Mouse (Mus musculus): ENCODE data around the gene Ubl7. TPM values are rescaled to one million over a fixed set of nuclear protein-coding genes. Genes with fewer than 3 reads are reported as not detected.
A peak's percentile ranks its signal among the peaks of the same experiment; 100 is the strongest.

Ubl7 gene
- polyA plus RNA-seq, 1 experiment = 714 TPM

GRCm38 (mm10) chr9:57940861-57941638 lies 30.3 kb downstream of the Ubl7 start:
- H3K27me3 ChIP-seq (ENCODE audit: control insufficient read depth, insufficient read depth, low read length) = no peaks in the 10 kb centered on the region
- H3K4me1 ChIP-seq (ENCODE audit: control insufficient read depth, insufficient read depth, low read length) = peaks cover 8% of the 10 kb centered on the region
- peak overlapping the region; percentile 61 for H3K4me3 ChIP-seq (ENCODE audit: control insufficient read depth, low read depth, low read length)
- H3K27ac ChIP-seq (ENCODE audit: control insufficient read depth, insufficient read depth, low read depth, low read length) = no peak overlapping the region
- no peaks in the 10 kb centered on the region for H3K36me3 ChIP-seq (ENCODE audit: control insufficient read depth, insufficient read depth, low read length)
- no peak for TF ChIP-seq POLR2A (IDR thresholded peaks at IDR 0.05; ENCODE audit: control insufficient read depth, low read depth, low read length)
- no peak for TF ChIP-seq CTCF (IDR thresholded peaks at IDR 0.05; ENCODE audit: control insufficient read depth, insufficient read depth, insufficient replicate concordance, low read depth, low read length)

DNA sequence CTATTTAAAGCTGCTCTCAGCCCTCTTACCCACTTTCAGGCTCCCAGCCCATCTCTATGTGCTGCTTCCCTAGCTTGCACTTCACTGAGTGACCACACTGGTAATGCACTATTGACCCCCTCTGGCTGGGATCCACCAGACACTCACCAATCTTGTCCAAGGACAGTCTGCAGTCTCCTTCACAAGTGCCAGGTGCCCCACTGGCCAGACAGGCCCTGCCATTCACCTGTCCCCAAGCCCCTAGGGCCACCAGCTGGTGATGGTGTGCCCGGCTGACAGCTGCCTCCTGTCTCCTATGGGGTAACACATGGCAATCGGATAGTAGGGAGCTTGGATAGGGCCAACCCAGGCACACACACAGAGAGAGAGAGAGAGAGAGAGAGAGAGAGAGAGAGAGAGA lies 31.3 kb downstream of the Ubl7 start:
- Histone ChIP-seq H3K27me3 (ENCODE audit: control insufficient read depth, insufficient read depth, low read length) (no peaks in the 10 kb centered on the region), H3K36me3 (ENCODE audit: control insufficient read depth, insufficient read depth, low read length) (no peaks in the 10 kb centered on the region), H3K27ac (ENCODE audit: control insufficient read depth, insufficient read depth, low read depth, low read length) (no peak overlapping the region), H3K4me1 (ENCODE audit: control insufficient read depth, insufficient read depth, low read length) (peaks cover 8% of the 10 kb centered on the region), H3K4me3 (ENCODE audit: control insufficient read depth, low read depth, low read length) (no peak overlapping the region; the same call in 1 of the 2 replicates)
- TF ChIP-seq CTCF (IDR thresholded peaks at IDR 0.05; ENCODE audit: control insufficient read depth, insufficient read depth, insufficient replicate concordance, low read depth, low read length) = no peak
- TF ChIP-seq POLR2A (IDR thresholded peaks at IDR 0.05; ENCODE audit: control insufficient read depth, low read depth, low read length) = no peak

DNA sequence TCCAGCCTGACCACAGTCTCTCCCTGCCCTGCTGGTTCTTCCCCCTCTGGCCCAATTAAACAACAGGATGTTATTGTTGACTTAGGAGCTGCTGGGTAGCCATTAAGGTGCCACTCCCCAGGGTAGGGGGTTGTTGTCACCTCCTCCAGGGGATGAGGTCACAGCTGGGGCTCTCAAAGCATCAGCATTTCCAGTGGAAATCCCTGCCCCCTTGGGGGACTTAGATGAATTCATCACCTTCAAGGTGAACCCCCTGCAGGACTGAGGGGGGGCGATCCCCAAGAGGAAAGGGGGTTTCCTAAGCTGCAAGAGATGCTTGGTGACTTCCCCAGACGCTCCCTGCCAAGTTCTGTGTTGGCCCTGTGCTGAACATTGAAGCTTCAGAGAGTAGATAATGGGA lies 32.3 kb downstream of the Ubl7 start:
- Histone ChIP-seq H3K27me3 (ENCODE audit: control insufficient read depth, insufficient read depth, low read length) (no peaks in the 10 kb centered on the region), H3K27ac (ENCODE audit: control insufficient read depth, insufficient read depth, low read depth, low read length) (no peak overlapping the region), H3K4me3 (ENCODE audit: control insufficient read depth, low read depth, low read length) (no peak overlapping the region), H3K36me3 (ENCODE audit: control insufficient read depth, insufficient read depth, low read length) (no peaks in the 10 kb centered on the region), H3K4me1 (ENCODE audit: control insufficient read depth, insufficient read depth, low read length) (peaks cover 8% of the 10 kb centered on the region)
- TF ChIP-seq POLR2A (IDR thresholded peaks at IDR 0.05; ENCODE audit: control insufficient read depth, low read depth, low read length) (no peak), CTCF (IDR thresholded peaks at IDR 0.05; ENCODE audit: control insufficient read depth, insufficient read depth, insufficient replicate concordance, low read depth, low read length) (no peak)

GRCm38 (mm10) chr9:57944572-57944971 lies 33.8 kb downstream of the Ubl7 start:
- Histone ChIP-seq H3K4me1 (ENCODE audit: control insufficient read depth, insufficient read depth, low read length) (peaks cover 8% of the 10 kb centered on the region), H3K36me3 (ENCODE audit: control insufficient read depth, insufficient read depth, low read length) (no peaks in the 10 kb centered on the region), H3K27me3 (ENCODE audit: control insufficient read depth, insufficient read depth, low read length) (no peaks in the 10 kb centered on the region), H3K27ac (ENCODE audit: control insufficient read depth, insufficient read depth, low read depth, low read length) (no peak overlapping the region), H3K4me3 (ENCODE audit: control insufficient read depth, low read depth, low read length) (no peak overlapping the region)
- TF ChIP-seq POLR2A (IDR thresholded peaks at IDR 0.05; ENCODE audit: control insufficient read depth, low read depth, low read length) = no peak
- TF ChIP-seq CTCF (IDR thresholded peaks at IDR 0.05; ENCODE audit: control insufficient read depth, insufficient read depth, insufficient replicate concordance, low read depth, low read length) = peak; percentile 65; the same call in 1 of the 2 replicates

GRCm38 (mm10) chr9:57945771-57946616 lies 35.2 kb downstream of the Ubl7 start:
- Histone ChIP-seq H3K27me3 (ENCODE audit: control insufficient read depth, insufficient read depth, low read length) (no peaks in the 10 kb centered on the region), H3K4me1 (ENCODE audit: control insufficient read depth, insufficient read depth, low read length) (peaks cover 5% of the 10 kb centered on the region), H3K27ac (ENCODE audit: control insufficient read depth, insufficient read depth, low read depth, low read length) (no peak overlapping the region), H3K4me3 (ENCODE audit: control insufficient read depth, low read depth, low read length) (no peak overlapping the region), H3K36me3 (ENCODE audit: control insufficient read depth, insufficient read depth, low read length) (no peaks in the 10 kb centered on the region)
- TF ChIP-seq CTCF (IDR thresholded peaks at IDR 0.05; ENCODE audit: control insufficient read depth, insufficient read depth, insufficient replicate concordance, low read depth, low read length) = no peak
- no peak for TF ChIP-seq POLR2A (IDR thresholded peaks at IDR 0.05; ENCODE audit: control insufficient read depth, low read depth, low read length)

GRCm38 (mm10) chr9:57947381-57948030 lies 36.7 kb downstream of the Ubl7 start:
- TF ChIP-seq POLR2A (IDR thresholded peaks at IDR 0.05; ENCODE audit: control insufficient read depth, low read depth, low read length) (no peak), CTCF (IDR thresholded peaks at IDR 0.05; ENCODE audit: control insufficient read depth, insufficient read depth, insufficient replicate concordance, low read depth, low read length) (no peak)
- Histone ChIP-seq H3K4me3 (ENCODE audit: control insufficient read depth, low read depth, low read length) (no peak overlapping the region), H3K27me3 (ENCODE audit: control insufficient read depth, insufficient read depth, low read length) (no peaks in the 10 kb centered on the region), H3K4me1 (ENCODE audit: control insufficient read depth, insufficient read depth, low read length) (peaks cover 5% of the 10 kb centered on the region), H3K36me3 (ENCODE audit: control insufficient read depth, insufficient read depth, low read length) (no peaks in the 10 kb centered on the region), H3K27ac (ENCODE audit: control insufficient read depth, insufficient read depth, low read depth, low read length) (no peak overlapping the region; the same call in 1 of the 2 replicates)

Measured in testis, adult 2 months (tissue).